Mouse (Mus musculus) megakaryocyte, embryonic 14.5 days (primary cell): Measurements from ENCODE around the gene Nox1. TPM values are rescaled to one million over a fixed set of nuclear protein-coding genes. Genes with fewer than 3 reads are reported as not detected.
A peak's percentile ranks its signal among the peaks of the same experiment; 100 is the strongest.

Source experiments
- H3K27me3 ChIP-seq: replicated peaks from 2 replicates; pipeline ENCODE3; 2012; ENCODE audit warnings: inconsistent platforms
- H3K36me3 ChIP-seq: replicated peaks from 2 replicates; pipeline ENCODE3; 2012; ENCODE audit warnings: low read length, inconsistent platforms, mixed read lengths
- H3K4me1 ChIP-seq: 2 replicates; pipeline ENCODE4 v1.6.1; 2012; ENCODE audit warnings: inconsistent platforms
- H3K4me3 ChIP-seq: replicated peaks from 2 replicates; pipeline ENCODE3; 2012; ENCODE audit warnings: moderate library complexity, mild to moderate bottlenecking, inconsistent platforms
- H3K9me3 ChIP-seq: 2 replicates; pipeline ENCODE4 v1.6.1; 2012; ENCODE audit warnings: inconsistent platforms
- FLI1 ChIP-seq: IDR thresholded peaks from 2 replicates; pipeline ENCODE4 v1.6.1; 2012; ENCODE audit warnings: low read length, inconsistent platforms, mixed read lengths
- GATA1 ChIP-seq: IDR thresholded peaks from 3 replicates; pipeline ENCODE4 v1.6.1; 2012; ENCODE audit warnings: mixed read lengths, low read length, inconsistent platforms, borderline replicate concordance
- polyA plus RNA-seq: library from polyadenylated mRNA; stranded (reverse); fragments of >175 nt; gene quantifications from 2 replicates; pipeline ENCODE4 v1.2.3, GENCODE M21; 2012; ENCODE audit warnings: low replicate concordance; ENCODE audit not compliant: insufficient read depth

Gene Nox1
- polyA plus RNA-seq, 1 experiment = not detected

GRCm38 (mm10) chrX:134132295-134132694 lies 89.5 kb downstream of the Nox1 start:
- peaks cover 17% of the 10 kb centered on the region for H3K27me3 ChIP-seq
- no peak for TF ChIP-seq GATA1
- TF ChIP-seq FLI1 = no peak
- H3K9me3 ChIP-seq = no peaks in the 10 kb centered on the region
- no peaks in the 10 kb centered on the region for H3K36me3 ChIP-seq
- no peak overlapping the region for H3K4me3 ChIP-seq
- peaks cover 11% of the 10 kb centered on the region; the same call in 1 of the 2 replicates for H3K4me1 ChIP-seq

- Histone ChIP-seq H3K4me1 (peaks cover 11% of the 10 kb centered on the region; the same call in 1 of the 2 replicates), H3K36me3 (no peaks in the 10 kb centered on the region), H3K4me3 (no peak overlapping the region), H3K27me3 (peaks cover 18% of the 10 kb centered on the region), H3K9me3 (no peaks in the 10 kb centered on the region)
- TF ChIP-seq GATA1 (no peak), FLI1 (no peak)
Measured at GRCm38 (mm10) chrX:134128549-134128948, 93.2 kb downstream of the Nox1 start.

GRCm38 (mm10) chrX:134116417-134116816 lies 105.3 kb downstream of the Nox1 start:
- Histone ChIP-seq H3K27me3 (peaks cover 14% of the 10 kb centered on the region), H3K9me3 (no peaks in the 10 kb centered on the region), H3K4me1 (no peaks in the 10 kb centered on the region; the same call in 1 of the 2 replicates), H3K4me3 (no peak overlapping the region), H3K36me3 (no peaks in the 10 kb centered on the region)
- TF ChIP-seq GATA1 (no peak), FLI1 (no peak)

GRCm38 (mm10) chrX:134111767-134112166 lies 110.0 kb downstream of the Nox1 start:
- H3K9me3 ChIP-seq = no peaks in the 10 kb centered on the region
- no peaks in the 10 kb centered on the region; the same call in 1 of the 2 replicates for H3K4me1 ChIP-seq
- TF ChIP-seq GATA1 (no peak), FLI1 (no peak)
- peaks cover 20% of the 10 kb centered on the region for H3K27me3 ChIP-seq
- no peaks in the 10 kb centered on the region for H3K36me3 ChIP-seq
- H3K4me3 ChIP-seq = no peak overlapping the region

GRCm38 (mm10) chrX:134102641-134103040 lies 119.1 kb downstream of the Nox1 start:
- Histone ChIP-seq H3K27me3 (peaks cover 5% of the 10 kb centered on the region), H3K36me3 (no peaks in the 10 kb centered on the region), H3K4me1 (no peaks in the 10 kb centered on the region), H3K9me3 (no peaks in the 10 kb centered on the region), H3K4me3 (no peak overlapping the region)
- TF ChIP-seq FLI1 (no peak), GATA1 (no peak)

GRCm38 (mm10) chrX:134085453-134085852 lies 136.3 kb downstream of the Nox1 start:
- Histone ChIP-seq H3K36me3 (peaks cover 51% of the 10 kb centered on the region), H3K9me3 (no peaks in the 10 kb centered on the region), H3K4me3 (no peak overlapping the region), H3K27me3 (no peaks in the 10 kb centered on the region), H3K4me1 (no peaks in the 10 kb centered on the region)
- no peak for TF ChIP-seq GATA1
- no peak for TF ChIP-seq FLI1

GRCm38 (mm10) chrX:134059764-134060163 lies 162.0 kb downstream of the Nox1 start:
- Histone ChIP-seq H3K9me3 (peaks cover 7% of the 10 kb centered on the region; the same call in 1 of the 2 replicates), H3K4me1 (peaks cover 6% of the 10 kb centered on the region; the same call in 1 of the 2 replicates), H3K27me3 (peaks cover 3% of the 10 kb centered on the region), H3K4me3 (peak overlapping the region; percentile 93), H3K36me3 (peaks cover 38% of the 10 kb centered on the region)
- TF ChIP-seq GATA1 = no peak
- TF ChIP-seq FLI1 = no peak

- Histone ChIP-seq H3K4me1 (peaks cover 8% of the 10 kb centered on the region), H3K27me3 (peaks cover 3% of the 10 kb centered on the region), H3K36me3 (peaks cover 33% of the 10 kb centered on the region), H3K4me3 (peak within 1 kb of the TSS; percentile 93), H3K9me3 (peaks cover 7% of the 10 kb centered on the region; the same call in 1 of the 2 replicates)
- TF ChIP-seq FLI1 (peak; percentile 85; the same call in 1 of the 2 replicates), GATA1 (no peak)
Measured at GRCm38 (mm10) chrX:134058987-134059712, 162.6 kb downstream of the Nox1 start, which contains the start of gene Cstf2. Gene Cstf2 (plus strand): TSS chrX:134059187.

GRCm38 (mm10) chrX:134058040-134058875 lies 163.5 kb downstream of the Nox1 start:
- peaks cover 10% of the 10 kb centered on the region for H3K27me3 ChIP-seq
- H3K4me3 ChIP-seq = peak overlapping the region; percentile 93

More at GRCm38 (mm10) chrX:134058040-134058875, 163.5 kb downstream of the Nox1 start:
- peaks cover 13% of the 10 kb centered on the region for H3K4me1 ChIP-seq
- peaks cover 7% of the 10 kb centered on the region; the same call in 1 of the 2 replicates for H3K9me3 ChIP-seq
- TF ChIP-seq GATA1 = no peak
- no peak for TF ChIP-seq FLI1
- peaks cover 26% of the 10 kb centered on the region for H3K36me3 ChIP-seq
